In genomic region chr11:104124582-104124981, GRCm38 (mm10) we compare ENCODE assay signal across 13 mouse cellular contexts. TPM values are rescaled to one million over a fixed set of nuclear protein-coding genes. Genes with fewer than 3 reads are reported as not detected.
A peak's percentile ranks its signal among the peaks of the same experiment; 100 is the strongest.
DNase-seq lines count a peak whose midpoint lies in the region; ATAC-seq lines count a peak whose summit lies in the region.
"Had no signal": no experiment of that assay in that cellular context is flagged by ENCODE, and none has a peak within 500 bp of the region (broad histone marks: within the 10 kb centered on the region; RNA-seq: fewer than 3 reads in every experiment).

No protein-coding gene starts in this region.

- no peaks in the 10 kb centered on the region for H3K27me3 ChIP-seq in hindbrain, embryonic 15.5 days
- peaks cover 3% of the 10 kb centered on the region; the same call in 1 of the 2 replicates for H3K27me3 ChIP-seq in hindbrain, embryonic 12.5 days
- peaks cover 12% of the 10 kb centered on the region; the same call in 1 of the 2 replicates for H3K27me3 ChIP-seq in embryonic facial prominence, embryonic 10.5 days (replicated peaks; ENCODE audit: low read depth, poor library complexity, severe bottlenecking)
- H3K27me3 ChIP-seq: forebrain, embryonic 15.5 days had no signal

- H3K36me3 ChIP-seq in hindbrain, embryonic 15.5 days: no peaks in the 10 kb centered on the region
- no peaks in the 10 kb centered on the region for H3K36me3 ChIP-seq in hindbrain, embryonic 12.5 days
- H3K36me3 ChIP-seq in embryonic facial prominence, embryonic 10.5 days (replicated peaks): no peaks in the 10 kb centered on the region
- H3K36me3 ChIP-seq: forebrain, embryonic 15.5 days had no signal

- no peak overlapping the region for H3K9ac ChIP-seq in hindbrain, embryonic 15.5 days
- no peak overlapping the region for H3K9ac ChIP-seq in hindbrain, embryonic 12.5 days
- H3K9ac ChIP-seq: forebrain, embryonic 15.5 days had no signal

- no peak overlapping the region for H3K4me2 ChIP-seq in hindbrain, embryonic 15.5 days
- no peak overlapping the region for H3K4me2 ChIP-seq in hindbrain, embryonic 12.5 days (replicated peaks)
- H3K4me2 ChIP-seq: forebrain, embryonic 15.5 days had no signal

- 60% methylated on average over 3 of the region's 3 CpGs for WGBS in hindbrain, embryonic 15.5 days
- WGBS in hindbrain, embryonic 12.5 days: 71% methylated on average over 3 of the region's 3 CpGs
- 88% methylated on average over 3 of the region's 3 CpGs for WGBS in embryonic facial prominence, embryonic 10.5 days

- DNase-seq in right cerebral cortex, postnatal 10 days (ENCODE audit: low spot score in 2 of 2): peak; percentile 54 to 61
- no peak for DNase-seq in right cerebral cortex, adult 2 months (ENCODE audit: low spot score in 2 of 2)
- peak; percentile 98 for DNase-seq in cerebellum, postnatal 10 days
- DNase-seq in kidney, postnatal 36 days: peak; percentile 54 to 71
- no peak for DNase-seq in embryonic facial prominence, embryonic 10.5 days (ENCODE audit: low spot score)
- DNase-seq in Muller cell, postnatal 12 days (ENCODE audit: inconsistent ontology term): no peak
- DNase-seq: liver; lung, postnatal 14 days; thymus, postnatal 25 days had no signal

- H3K9me3 ChIP-seq in hindbrain, embryonic 15.5 days: no peaks in the 10 kb centered on the region
- no peaks in the 10 kb centered on the region; the same call in 1 of the 2 replicates for H3K9me3 ChIP-seq in hindbrain, embryonic 12.5 days (replicated peaks)
- no peaks in the 10 kb centered on the region for H3K9me3 ChIP-seq in embryonic facial prominence, embryonic 10.5 days
- H3K9me3 ChIP-seq: forebrain, embryonic 15.5 days had no signal

- no peak overlapping the region for H3K27ac ChIP-seq in hindbrain, embryonic 15.5 days (replicated peaks)
- no peak overlapping the region for H3K27ac ChIP-seq in hindbrain, embryonic 12.5 days
- H3K27ac ChIP-seq in embryonic facial prominence, embryonic 10.5 days (replicated peaks): no peak overlapping the region
- H3K27ac ChIP-seq: forebrain, embryonic 15.5 days had no signal

- no peak overlapping the region for H3K4me3 ChIP-seq in hindbrain, embryonic 15.5 days
- H3K4me3 ChIP-seq in hindbrain, embryonic 12.5 days: no peak overlapping the region
- no peak overlapping the region for H3K4me3 ChIP-seq in embryonic facial prominence, embryonic 10.5 days
- H3K4me3 ChIP-seq: forebrain, embryonic 15.5 days had no signal

- H3K4me1 ChIP-seq in hindbrain, embryonic 15.5 days (replicated peaks): 0 out of 2 replicates have a peak, but pooled peaks cover 3% of the 10 kb centered on the region
- H3K4me1 ChIP-seq in hindbrain, embryonic 12.5 days: no peaks in the 10 kb centered on the region
- H3K4me1 ChIP-seq in embryonic facial prominence, embryonic 10.5 days: no peaks in the 10 kb centered on the region

- peak; percentile 65 for ATAC-seq in hindbrain, embryonic 15.5 days (ENCODE audit: low FRiP score, low read depth)
- ATAC-seq in hindbrain, embryonic 12.5 days (ENCODE audit: low FRiP score): no peak
- ATAC-seq: CD4-positive, CD25-positive, alpha-beta regulatory T cell, adult 4 months; forebrain, embryonic 15.5 days had no signal

RNA-seq across cellular contexts. Expression of gene Crhr1, which starts 8.1 kb away (rescaled TPM):
- polyA plus RNA-seq in hindbrain, embryonic 15.5 days (2015; fragmentation: Nextera tagmentation; extraction: Ambion mirVana): 7.6 and 8.1 TPM in 2 replicates
- 1.8 and 2.9 TPM in 2 replicates for polyA plus RNA-seq in hindbrain, embryonic 12.5 days (2016; fragmentation: Nextera tagmentation; extraction: Ambion mirVana)
- 0.23 and 0.30 TPM in 2 replicates for polyA plus RNA-seq in embryonic facial prominence, embryonic 10.5 days (2016; fragmentation: Nextera tagmentation; extraction: Ambion mirVana)
- polyA plus RNA-seq: CD4-positive, CD25-positive, alpha-beta regulatory T cell, adult 4 months had no signal

Comparison
In these comparisons a context has a peak if more than half of its experiments do, and no peak if none do; other contexts are left out.
1. DNase-seq: peak in right cerebral cortex, postnatal 10 days (2 of 2), cerebellum, postnatal 10 days (2 of 2) and kidney, postnatal 36 days (2 of 2); none in right cerebral cortex, adult 2 months (0 of 2), embryonic facial prominence, embryonic 10.5 days (single experiment) and Muller cell, postnatal 12 days (single experiment).